Mouse (Mus musculus) cerebral cortex, adult 2 months (tissue): ENCODE results near the gene Bad.

Experiments
- WGBS: fragments of 180-500 bp; shearing (Covaris S2); methylation state at CpG from one replicate; pipeline ENCODE4 v1.1.7; 2018; 5-methylcytosine and 5-hydroxymethylcytosine counted together

The Bad gene

GRCm38 (mm10) chr19:6985300-6985699 is 43.6 kb downstream of the Bad start:
- WGBS = 91% methylated on average over 19 of the region's 19 CpGs

- 75% methylated on average over 10 of the region's 10 CpGs for WGBS
Measured at GRCm38 (mm10) chr19:6985951-6986708, 44.5 kb downstream of the Bad start.

GRCm38 (mm10) chr19:6987061-6987903 is 45.6 kb downstream of the Bad start, which contains the start of gene Vegfb:
Gene Vegfb (minus strand): TSS chr19:6987651.
- under 1% methylated on average over 80 of the region's 85 CpGs for WGBS

- 2% methylated on average over 8 of the region's 8 CpGs for WGBS
Measured at GRCm38 (mm10) chr19:6987904-6988285, 46.2 kb downstream of the Bad start.

- whole genome bisulfite sequencing = 86% methylated on average over 8 of the region's 8 CpGs
Measured at GRCm38 (mm10) chr19:6989251-6989650, 47.6 kb downstream of the Bad start.

GRCm38 (mm10) chr19:6990712-6991111 is 49.1 kb downstream of the Bad start:
- 91% methylated on average over 6 of the region's 6 CpGs for WGBS

GRCm38 (mm10) chr19:6991166-6991565 is 49.5 kb downstream of the Bad start:
- 93% methylated on average over 6 of the region's 6 CpGs for WGBS

GRCm38 (mm10) chr19:6992011-6992858 is 50.6 kb downstream of the Bad start, which contains the start of gene Dnajc4:
Gene Dnajc4 (minus strand): TSS chr19:6992572.
- 1% methylated on average over 37 of the region's 37 CpGs for whole genome bisulfite sequencing

GRCm38 (mm10) chr19:6993011-6993770 is 51.5 kb downstream of the Bad start:
- WGBS = 64% methylated on average over 14 of the region's 14 CpGs

- WGBS = 90% methylated on average over 8 of the region's 8 CpGs
Measured at GRCm38 (mm10) chr19:6994002-6994401, 52.3 kb downstream of the Bad start.

GRCm38 (mm10) chr19:6994489-6994888 is 52.8 kb downstream of the Bad start:
- WGBS = 87% methylated on average over 8 of the region's 8 CpGs

GRCm38 (mm10) chr19:6995255-6995991 is 53.8 kb downstream of the Bad start:
- 39% methylated on average over 21 of the region's 21 CpGs for WGBS

GRCm38 (mm10) chr19:6996006-6996405 is 54.3 kb downstream of the Bad start, which contains the start of the genes Nudt22 and Trpt1:
Gene Nudt22 (minus strand): TSS chr19:6996117.
Gene Trpt1 (plus strand): TSS chr19:6996131.
- 0% methylated on average over 24 of the region's 24 CpGs for WGBS

- 88% methylated on average over 9 of the region's 9 CpGs for WGBS
Measured at GRCm38 (mm10) chr19:6997721-6998290, 56.1 kb downstream of the Bad start.

GRCm38 (mm10) chr19:6999360-7000063 is 57.9 kb downstream of the Bad start:
- 95% methylated on average over 19 of the region's 19 CpGs for WGBS
